Mouse (Mus musculus): ENCODE results near the gene Rdh7.

- TF ChIP-seq MAX (IDR thresholded peaks at IDR 0.05; ENCODE audit: low read depth): no peak
- TF ChIP-seq POLR2A (IDR thresholded peaks at IDR 0.05; ENCODE audit: insufficient read length, low read depth): no peak
- no peak for TF ChIP-seq TCF12 (IDR thresholded peaks at IDR 0.05; ENCODE audit: insufficient read depth, poor library complexity, severe bottlenecking)
- no peak for TF ChIP-seq POLR2AphosphoS2 (IDR thresholded peaks at IDR 0.05; ENCODE audit: insufficient read length, low read depth)
These were observed 1.6 kb downstream of the Rdh7 start for GRCm38 (mm10) chr10:127886971-127887370.

Measured in myocyte (in vitro differentiated cells).